Comparison of ENCODE assay signal across 12 mouse cellular contexts in genomic region chr8:34571736-34572135, GRCm38 (mm10).
"Had no signal": no experiment of that assay in that cellular context is flagged by ENCODE, and none has a peak within 500 bp of the region (broad histone marks: within the 10 kb centered on the region; RNA-seq: fewer than 3 reads in every experiment).

No protein-coding gene starts in this region.

- DNase-seq: left cerebral cortex, postnatal 4 days; liver; liver, embryonic 13.5 days; liver, postnatal 0 days; lung, adult 18-20 months; lung, adult 2 months; lung, embryonic 14.5 days; lung, postnatal 10 days; lung, postnatal 14 days; lung, postnatal 36 days; lung, postnatal 4 days; midbrain, embryonic 14.5 days had no signal
